Mouse (Mus musculus): ENCODE data around the gene Ruvbl1.
A peak's percentile ranks its signal among the peaks of the same experiment; 100 is the strongest.

Gene Ruvbl1

DNA sequence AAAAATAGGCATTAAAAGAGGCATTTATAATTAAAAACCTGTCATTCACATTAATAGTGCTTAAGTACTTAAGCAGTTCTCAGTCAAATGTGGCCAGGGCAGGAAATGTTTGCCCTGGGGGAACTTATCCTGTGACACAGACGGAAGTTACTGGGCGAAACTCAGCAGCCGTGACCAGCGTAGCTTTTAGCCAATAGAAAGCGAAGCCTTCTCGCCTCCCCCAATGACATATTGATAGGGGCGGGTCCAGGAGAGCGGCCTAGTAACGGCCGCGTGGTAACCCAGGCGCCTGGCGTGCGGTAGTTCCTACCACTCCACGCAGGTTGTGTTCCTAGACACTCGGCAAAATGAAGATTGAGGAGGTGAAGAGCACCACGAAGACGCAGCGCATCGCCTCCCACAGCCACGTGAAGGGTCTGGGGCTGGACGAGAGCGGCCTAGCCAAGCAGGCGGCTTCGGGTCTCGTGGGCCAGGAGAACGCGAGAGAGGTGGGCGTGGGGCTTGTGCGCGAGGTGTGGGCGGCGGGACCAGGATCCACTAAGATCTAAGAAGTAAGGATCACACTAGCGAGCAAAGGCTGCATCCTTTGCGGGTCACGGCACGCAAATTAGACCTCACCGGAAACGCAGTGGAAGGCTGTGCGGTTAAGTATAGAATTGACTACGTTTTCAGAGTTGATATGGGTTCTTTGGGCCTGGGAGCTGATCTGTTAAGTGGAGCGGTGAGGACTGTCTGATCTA is at the start of gene Ruvbl1:
Gene Ruvbl1 (plus strand): TSS at position 229 of the 740 bp plus-strand sequence.
- DNase-seq (ENCODE audit: low spot score) = peak; percentile 96

DNA sequence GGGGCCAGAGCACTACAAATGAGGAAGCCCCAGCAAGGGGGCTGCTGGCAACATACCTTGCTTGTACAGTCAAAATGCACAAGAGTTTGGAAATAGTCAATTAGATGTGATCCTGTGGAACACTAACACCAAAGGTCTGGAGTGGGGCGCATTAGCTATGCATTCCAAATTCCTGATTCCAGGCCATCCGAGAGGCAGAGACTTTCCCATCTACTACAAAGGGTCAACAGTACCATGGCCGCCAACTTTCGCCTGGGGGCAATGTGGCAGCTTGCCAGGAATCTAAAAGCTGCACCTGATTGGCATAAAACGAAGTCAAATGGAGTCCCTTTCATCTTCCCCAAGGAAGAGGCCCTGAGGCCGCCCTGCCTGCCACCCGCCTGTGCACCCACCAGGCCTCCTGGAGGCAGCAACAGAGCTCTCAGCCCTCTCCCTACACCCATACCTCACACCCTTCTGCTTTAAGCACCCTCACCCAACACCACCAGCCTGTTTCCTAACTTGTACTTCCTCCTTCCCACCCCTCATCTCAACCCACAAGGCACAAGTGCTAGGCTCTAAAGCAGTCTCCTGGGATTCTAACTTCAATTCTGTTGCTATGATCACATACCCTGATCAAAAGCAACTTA is 49.0 kb upstream of the Ruvbl1 start:
- no peak for DNase-seq (ENCODE audit: low spot score)

DNA sequence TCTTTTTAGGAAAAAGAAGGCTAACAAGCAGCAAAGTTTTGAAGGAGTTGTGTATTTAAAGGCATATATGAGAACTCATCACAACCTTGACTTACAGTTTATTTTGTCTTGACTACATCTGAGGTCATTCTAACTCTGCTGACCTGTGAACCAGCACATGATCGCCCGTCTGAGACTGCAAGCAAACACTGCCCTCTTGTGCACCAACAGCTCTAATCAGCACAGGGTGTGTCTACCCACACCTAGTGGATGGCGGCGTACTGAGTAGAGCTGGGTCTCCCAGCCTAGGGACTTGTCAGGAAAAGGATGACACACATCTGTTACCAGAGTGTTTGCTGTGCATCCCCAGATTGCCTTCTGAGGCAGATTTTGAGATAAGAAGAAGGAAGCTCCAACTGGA is 34.0 kb upstream of the Ruvbl1 start:
- DNase-seq (ENCODE audit: low spot score) = peak; percentile 70

- DNase-seq (ENCODE audit: low spot score) = no peak
Observed at GRCm38 (mm10) chr6:88435609-88436008, 29.6 kb upstream of the Ruvbl1 start.

GRCm38 (mm10) chr6:88439056-88439455 is 26.2 kb upstream of the Ruvbl1 start:
- DNase-seq (ENCODE audit: low spot score) = no peak

GRCm38 (mm10) chr6:88442551-88442950 is 22.7 kb upstream of the Ruvbl1 start:
- DNase-seq (ENCODE audit: low spot score) = no peak

GRCm38 (mm10) chr6:88443446-88443845 is 21.8 kb upstream of the Ruvbl1 start:
- no peak for DNase-seq (ENCODE audit: low spot score)

DNA sequence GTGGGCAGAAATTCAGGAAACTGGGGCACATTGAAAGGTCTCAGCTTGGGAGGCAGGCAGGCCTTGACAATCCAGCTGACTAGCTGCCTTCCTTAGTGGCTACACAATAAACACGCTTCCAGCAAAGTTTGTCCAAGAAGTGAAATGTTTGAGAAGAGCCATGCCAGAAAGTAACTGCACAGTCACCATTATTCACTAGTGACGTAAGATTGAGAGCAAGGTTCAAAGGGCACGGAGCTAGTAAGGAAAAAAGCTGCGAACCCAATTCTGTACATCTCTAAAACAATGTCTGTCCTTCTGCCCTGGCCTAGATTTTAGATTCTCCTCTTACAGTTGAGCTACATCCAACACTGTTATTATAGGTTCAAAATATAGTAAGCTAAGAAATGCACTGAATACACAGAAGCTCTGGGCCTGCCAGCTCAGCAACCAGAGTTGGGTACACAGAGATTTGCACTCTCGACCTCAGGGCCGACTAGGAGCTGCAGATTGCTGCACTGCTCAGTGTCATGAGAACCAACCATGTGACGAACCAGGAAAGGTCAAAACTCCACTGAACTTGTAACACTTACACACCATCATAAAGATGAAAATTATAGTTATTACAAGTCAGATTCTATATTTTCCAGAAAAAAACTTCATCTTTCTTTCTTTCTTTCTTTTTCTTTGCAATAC is 21.0 kb upstream of the Ruvbl1 start:
- no peak for DNase-seq (ENCODE audit: low spot score)

GRCm38 (mm10) chr6:88445661-88446060 is 19.5 kb upstream of the Ruvbl1 start:
- no peak for DNase-seq (ENCODE audit: low spot score)

GRCm38 (mm10) chr6:88446063-88447002 is 18.9 kb upstream of the Ruvbl1 start, which contains the start of gene Eefsec:
Gene Eefsec, minus strand, starts transcription at chr6:88446539.
- DNase-seq (ENCODE audit: low spot score) = peak; percentile 65

- no peak for DNase-seq (ENCODE audit: low spot score)
Observed at GRCm38 (mm10) chr6:88447454-88447853, 17.8 kb upstream of the Ruvbl1 start.

DNA sequence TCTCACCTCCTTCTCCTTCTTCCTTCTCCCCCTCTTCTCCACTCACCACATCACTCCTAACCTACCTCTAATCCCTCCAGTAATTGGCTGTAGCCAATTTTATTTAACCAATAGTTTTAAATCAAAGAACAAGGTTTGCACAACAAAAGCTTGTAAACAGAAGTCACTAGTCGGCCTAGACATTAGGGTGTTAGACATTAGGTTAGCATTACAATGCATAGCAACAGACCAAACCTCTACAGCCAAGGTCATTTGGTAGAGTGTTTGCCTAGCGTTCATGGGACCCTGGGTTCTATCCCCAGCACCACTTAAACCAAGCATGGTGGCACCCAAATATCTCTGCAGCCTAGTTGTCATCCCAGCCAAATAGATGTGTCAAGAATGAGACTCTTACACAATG is 10.7 kb upstream of the Ruvbl1 start:
- no peak for DNase-seq (ENCODE audit: low spot score)

- DNase-seq (ENCODE audit: low spot score) = no peak
Observed at GRCm38 (mm10) chr6:88469878-88470277, 4.7 kb downstream of the Ruvbl1 start.

- DNase-seq (ENCODE audit: low spot score) = no peak
Observed at GRCm38 (mm10) chr6:88480421-88480820, 15.2 kb downstream of the Ruvbl1 start.

- DNase-seq (ENCODE audit: low spot score) = peak; percentile 29
Observed at GRCm38 (mm10) chr6:88483111-88483510, 17.9 kb downstream of the Ruvbl1 start.

DNA sequence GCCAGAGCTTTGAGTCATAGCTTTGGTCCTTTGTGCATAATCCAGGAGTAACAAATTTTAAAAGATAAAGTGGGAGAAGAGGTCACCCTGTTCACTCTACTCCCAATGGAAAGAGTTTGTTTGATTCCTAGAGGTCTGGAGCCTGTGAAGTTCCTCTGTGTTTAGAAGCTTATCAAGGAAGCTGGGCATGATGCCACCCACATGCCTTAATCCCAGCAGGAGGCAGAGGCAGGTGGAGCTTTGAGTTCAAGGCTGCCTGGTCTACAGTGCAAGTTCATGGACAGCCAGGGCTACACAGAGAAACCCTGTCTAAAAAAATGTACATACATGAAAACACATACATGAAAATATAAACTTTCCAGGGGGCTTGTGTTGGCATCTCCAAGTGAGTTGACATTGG is 18.7 kb downstream of the Ruvbl1 start:
- DNase-seq (ENCODE audit: low spot score) = no peak

DNA sequence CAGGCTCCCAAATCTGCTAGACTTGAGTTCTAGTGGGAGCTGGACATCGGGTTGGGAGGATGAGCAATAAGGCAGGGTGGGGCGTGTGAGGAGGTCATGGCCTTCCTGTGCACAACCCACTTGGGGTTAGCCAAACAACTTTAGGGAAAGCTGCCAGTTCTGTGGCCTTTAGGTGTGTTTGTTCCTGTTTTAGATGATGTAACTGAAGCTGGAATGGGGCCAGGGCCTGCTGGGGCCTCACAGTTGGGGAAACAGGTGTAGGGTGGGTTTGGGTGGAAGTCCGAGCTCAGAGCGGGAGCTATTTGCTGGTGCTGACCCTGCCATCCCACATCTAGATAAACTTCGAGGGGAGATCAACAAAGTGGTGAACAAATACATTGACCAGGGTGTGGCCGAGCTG is 20.2 kb downstream of the Ruvbl1 start:
- peak; percentile 62 for DNase-seq (ENCODE audit: low spot score)

DNA sequence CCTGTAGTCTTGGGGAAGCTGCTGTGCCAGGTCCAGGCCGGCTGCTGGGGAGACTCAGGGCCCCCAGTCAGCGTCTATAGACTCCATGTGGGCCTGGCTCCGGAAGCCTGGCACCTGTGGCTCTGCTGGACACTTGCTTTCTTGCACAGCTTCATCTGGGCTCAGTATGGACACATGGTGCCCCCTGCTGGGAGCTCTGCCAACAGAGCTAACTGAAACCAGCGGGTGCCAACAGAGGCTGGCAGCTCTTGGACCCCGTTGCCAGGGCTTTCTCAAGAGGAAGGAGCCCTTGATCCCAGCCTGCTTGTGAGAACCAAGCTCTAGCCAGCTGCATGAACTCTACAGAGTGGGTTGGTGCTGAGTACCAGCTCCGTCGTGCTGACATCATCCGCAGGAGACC is 21.7 kb downstream of the Ruvbl1 start:
- peak; percentile 51 for DNase-seq (ENCODE audit: low spot score)

DNA sequence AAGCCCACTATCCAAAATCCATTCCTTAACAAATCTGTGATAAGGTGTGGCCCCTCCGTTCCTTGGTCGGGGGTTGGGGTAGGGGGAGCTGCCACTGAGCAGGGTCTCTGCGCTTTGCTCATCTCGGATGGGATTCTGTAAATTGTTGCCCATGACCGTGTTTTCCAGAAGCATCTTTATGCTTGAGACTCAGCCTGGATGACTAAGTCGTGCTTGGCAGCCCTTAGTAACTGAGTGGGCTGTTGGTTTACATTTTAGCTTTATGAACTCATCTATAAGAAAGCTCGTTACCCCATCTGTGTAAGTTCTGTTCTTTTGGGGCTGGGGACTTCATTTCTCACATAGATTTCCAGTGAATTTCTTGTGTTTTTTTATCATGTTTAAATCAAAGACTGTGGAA is 23.8 kb downstream of the Ruvbl1 start:
- no peak for DNase-seq (ENCODE audit: low spot score)

GRCm38 (mm10) chr6:88489834-88490233 is 24.6 kb downstream of the Ruvbl1 start:
- DNase-seq (ENCODE audit: low spot score) = no peak

- no peak for DNase-seq (ENCODE audit: low spot score)
Observed at GRCm38 (mm10) chr6:88490629-88491354, 25.6 kb downstream of the Ruvbl1 start.
